Mouse (Mus musculus): ENCODE measurements around the gene Pik3r3. TPM values are rescaled to one million over a fixed set of nuclear protein-coding genes. Genes with fewer than 3 reads are reported as not detected.

Gene Pik3r3
- polyA plus RNA-seq, 1 experiment from 2014 or later: 83.3 TPM

DNA sequence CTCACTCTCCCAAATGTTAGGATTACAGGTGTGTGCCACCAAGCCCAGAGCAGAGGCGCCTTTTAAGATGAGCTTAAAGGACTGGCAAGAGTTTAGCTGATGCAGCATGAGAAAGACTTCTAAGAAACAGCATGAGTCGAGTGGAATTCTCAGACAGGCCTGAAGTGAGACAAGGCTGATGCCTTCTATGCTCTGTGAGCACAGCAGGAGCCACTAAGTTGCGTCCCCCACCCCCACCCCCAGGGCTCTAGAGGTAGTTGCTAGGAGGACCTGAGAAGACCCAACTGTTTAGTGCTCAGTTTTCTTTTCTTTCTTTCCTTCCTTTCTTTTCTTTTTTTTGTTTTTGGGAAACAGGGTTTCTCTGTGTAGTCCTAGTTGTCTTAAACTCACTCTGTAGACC, 39.3 kb upstream of the Pik3r3 start:
- WGBS: 23% methylated on average over 3 of the region's 3 CpGs
- no peaks in the 10 kb centered on the region for H3K9me3 ChIP-seq (ENCODE audit: control insufficient read depth, low read length)
- no peaks in the 10 kb centered on the region for H3K27me3 ChIP-seq (replicated peaks; ENCODE audit: control insufficient read depth, insufficient read depth, low read length)
- no peak overlapping the region for H3K27ac ChIP-seq (ENCODE audit: low read length)
- no peaks in the 10 kb centered on the region for H3K36me3 ChIP-seq (ENCODE audit: control insufficient read depth, insufficient read depth)
- no peak overlapping the region for H3K4me3 ChIP-seq (replicated peaks; ENCODE audit: low read length)
- H3K9ac ChIP-seq (replicated peaks; ENCODE audit: low read depth, low read length): no peak overlapping the region
- ATAC-seq: no peak
- H3K4me2 ChIP-seq (ENCODE audit: low read length): no peak overlapping the region
- H3K4me1 ChIP-seq (replicated peaks; ENCODE audit: control insufficient read depth, insufficient read depth, low read length): peaks cover 3% of the 10 kb centered on the region

DNA sequence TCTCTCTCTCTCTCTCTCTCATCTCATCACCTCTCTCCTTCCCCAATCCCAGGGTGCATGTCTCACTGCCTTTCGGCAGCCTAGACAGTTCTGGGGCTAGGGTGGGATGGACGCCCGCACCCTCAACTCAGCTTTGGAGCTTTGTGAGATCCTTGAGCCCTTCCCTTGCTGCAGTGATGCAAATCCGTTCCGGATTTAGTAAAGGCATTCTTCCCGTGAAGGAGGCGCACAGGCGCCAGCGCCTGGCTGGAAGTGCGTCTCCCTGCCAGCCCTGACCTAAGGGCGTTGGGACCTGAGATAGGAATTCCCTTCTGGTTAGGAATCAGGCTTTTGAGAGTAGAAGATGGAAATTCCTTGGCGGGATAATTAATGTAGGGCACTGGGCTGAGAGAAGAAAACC, 38.7 kb upstream of the Pik3r3 start:
- no peaks in the 10 kb centered on the region for H3K9me3 ChIP-seq (ENCODE audit: control insufficient read depth, low read length)
- no peak overlapping the region for H3K4me3 ChIP-seq (replicated peaks; ENCODE audit: low read length)
- no peaks in the 10 kb centered on the region for H3K27me3 ChIP-seq (replicated peaks; ENCODE audit: control insufficient read depth, insufficient read depth, low read length)
- peak overlapping the region; percentile 25 for H3K4me2 ChIP-seq (ENCODE audit: low read length)
- no peak overlapping the region for H3K27ac ChIP-seq (ENCODE audit: low read length)
- no peaks in the 10 kb centered on the region for H3K4me1 ChIP-seq (replicated peaks; ENCODE audit: control insufficient read depth, insufficient read depth, low read length)
- H3K9ac ChIP-seq (replicated peaks; ENCODE audit: low read depth, low read length): no peak overlapping the region
- no peak for ATAC-seq
- H3K36me3 ChIP-seq (ENCODE audit: control insufficient read depth, insufficient read depth): no peaks in the 10 kb centered on the region
- WGBS: 3% methylated on average over 12 of the region's 12 CpGs

DNA sequence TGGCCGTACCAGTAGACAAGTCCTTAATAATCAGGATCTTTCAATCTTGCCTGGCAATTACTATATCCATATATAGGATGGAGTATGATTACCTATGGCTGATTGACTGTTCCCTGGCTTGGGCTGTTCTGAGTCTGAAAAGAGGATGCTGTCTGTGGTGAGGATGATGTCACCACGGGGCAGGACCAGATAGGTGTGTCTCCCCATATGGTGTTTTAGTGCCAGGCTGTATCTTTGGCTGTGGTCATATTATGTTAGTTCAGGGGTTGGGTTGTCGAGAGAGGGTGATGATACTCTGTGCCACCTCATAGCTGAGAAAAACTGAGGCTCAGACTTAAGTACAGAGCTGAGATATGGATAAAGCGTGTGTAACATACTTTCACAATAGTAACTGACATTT, 36.3 kb upstream of the Pik3r3 start:
- no peak for ATAC-seq
- 90% methylated on average over 4 of the region's 4 CpGs for WGBS
- Histone ChIP-seq H3K4me2 (ENCODE audit: low read length) (no peak overlapping the region), H3K4me3 (replicated peaks; ENCODE audit: low read length) (no peak overlapping the region), H3K9me3 (ENCODE audit: control insufficient read depth, low read length) (no peaks in the 10 kb centered on the region), H3K27ac (ENCODE audit: low read length) (no peak overlapping the region), H3K9ac (replicated peaks; ENCODE audit: low read depth, low read length) (no peak overlapping the region), H3K27me3 (replicated peaks; ENCODE audit: control insufficient read depth, insufficient read depth, low read length) (no peaks in the 10 kb centered on the region), H3K36me3 (ENCODE audit: control insufficient read depth, insufficient read depth) (no peaks in the 10 kb centered on the region), H3K4me1 (replicated peaks; ENCODE audit: control insufficient read depth, insufficient read depth, low read length) (no peaks in the 10 kb centered on the region)

DNA sequence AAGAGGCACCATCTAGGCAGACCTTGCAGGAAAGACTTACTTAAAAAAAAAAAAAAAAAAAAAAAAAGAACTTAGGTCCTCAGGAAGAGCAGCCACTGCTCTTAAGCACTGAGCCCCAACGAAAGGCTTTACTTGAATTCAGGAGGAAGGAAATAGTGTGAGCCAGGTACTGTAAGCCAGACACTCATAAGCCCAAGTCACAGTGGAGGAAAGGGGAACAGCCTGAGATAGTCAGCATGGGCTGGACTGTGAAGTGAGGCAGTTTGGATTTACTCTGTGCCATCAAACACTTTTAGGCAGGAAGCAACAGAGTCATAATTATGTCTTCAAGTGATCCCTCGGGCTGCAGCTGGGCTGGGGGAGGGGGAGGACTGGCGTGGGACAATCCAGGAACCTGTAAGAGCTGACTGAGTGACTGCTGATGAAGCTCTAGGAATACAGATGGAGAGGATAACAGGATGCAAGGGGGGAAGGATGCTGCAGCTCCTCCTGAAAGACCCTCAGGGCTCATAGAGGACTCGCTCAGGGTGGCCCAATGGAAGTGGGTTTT, 29.1 kb upstream of the Pik3r3 start:
- H3K9me3 ChIP-seq (ENCODE audit: control insufficient read depth, low read length): no peaks in the 10 kb centered on the region
- H3K9ac ChIP-seq (replicated peaks; ENCODE audit: low read depth, low read length): no peak overlapping the region
- no peak overlapping the region for H3K4me2 ChIP-seq (ENCODE audit: low read length)
- no peaks in the 10 kb centered on the region for H3K36me3 ChIP-seq (ENCODE audit: control insufficient read depth, insufficient read depth)
- no peak overlapping the region for H3K4me3 ChIP-seq (replicated peaks; ENCODE audit: low read length)
- H3K27me3 ChIP-seq (replicated peaks; ENCODE audit: control insufficient read depth, insufficient read depth, low read length): no peaks in the 10 kb centered on the region
- H3K27ac ChIP-seq (ENCODE audit: low read length): no peak overlapping the region
- ATAC-seq: no peak
- WGBS: 68% methylated on average over 4 of the region's 4 CpGs
- no peaks in the 10 kb centered on the region for H3K4me1 ChIP-seq (replicated peaks; ENCODE audit: control insufficient read depth, insufficient read depth, low read length)

DNA sequence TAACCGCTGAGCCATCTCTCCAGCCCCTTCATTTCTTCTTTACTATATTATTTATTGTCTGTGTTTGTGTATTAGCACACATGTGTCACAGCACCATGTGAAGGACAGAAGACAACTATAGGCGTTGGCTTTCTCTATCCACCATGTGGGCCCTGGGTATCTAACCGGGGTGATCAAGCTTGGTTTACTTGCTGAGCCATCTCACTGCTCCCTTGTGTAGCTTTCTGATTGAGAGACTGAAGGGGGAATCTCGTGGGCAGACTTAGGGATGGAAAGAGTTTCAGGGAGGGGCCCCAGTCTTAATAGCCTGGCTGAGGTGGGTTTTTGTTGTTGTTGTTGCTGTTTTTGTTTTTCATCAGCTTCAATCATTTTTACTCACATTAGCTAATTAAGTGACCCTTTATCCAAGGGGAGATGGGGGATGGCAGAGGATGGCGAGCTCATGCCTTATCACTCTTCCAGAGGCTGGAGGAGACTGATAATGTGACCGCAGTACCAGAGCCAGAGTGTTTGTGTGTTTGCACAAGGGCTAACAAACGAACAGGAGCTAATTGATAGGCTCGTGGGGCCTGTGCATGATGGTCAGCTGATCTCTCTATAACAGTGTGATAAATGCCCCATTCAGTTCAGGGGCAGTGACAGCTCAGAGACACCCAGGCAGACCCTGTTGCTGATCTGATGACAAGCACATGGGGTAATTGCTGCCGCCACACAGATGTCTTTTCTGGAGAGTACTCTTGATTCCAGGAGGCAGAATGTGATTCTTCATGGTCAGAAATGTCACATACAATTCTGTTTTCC, 27.6 kb upstream of the Pik3r3 start:
- H3K9me3 ChIP-seq (ENCODE audit: control insufficient read depth, low read length): no peaks in the 10 kb centered on the region
- WGBS: 64% methylated on average over 9 of the region's 9 CpGs
- no peaks in the 10 kb centered on the region for H3K27me3 ChIP-seq (replicated peaks; ENCODE audit: control insufficient read depth, insufficient read depth, low read length)
- H3K36me3 ChIP-seq (ENCODE audit: control insufficient read depth, insufficient read depth): no peaks in the 10 kb centered on the region
- no peak overlapping the region for H3K27ac ChIP-seq (ENCODE audit: low read length)
- no peaks in the 10 kb centered on the region for H3K4me1 ChIP-seq (replicated peaks; ENCODE audit: control insufficient read depth, insufficient read depth, low read length)
- ATAC-seq: no peak
- no peak overlapping the region for H3K4me2 ChIP-seq (ENCODE audit: low read length)
- H3K4me3 ChIP-seq (replicated peaks; ENCODE audit: low read length): no peak overlapping the region
- H3K9ac ChIP-seq (replicated peaks; ENCODE audit: low read depth, low read length): no peak overlapping the region

DNA sequence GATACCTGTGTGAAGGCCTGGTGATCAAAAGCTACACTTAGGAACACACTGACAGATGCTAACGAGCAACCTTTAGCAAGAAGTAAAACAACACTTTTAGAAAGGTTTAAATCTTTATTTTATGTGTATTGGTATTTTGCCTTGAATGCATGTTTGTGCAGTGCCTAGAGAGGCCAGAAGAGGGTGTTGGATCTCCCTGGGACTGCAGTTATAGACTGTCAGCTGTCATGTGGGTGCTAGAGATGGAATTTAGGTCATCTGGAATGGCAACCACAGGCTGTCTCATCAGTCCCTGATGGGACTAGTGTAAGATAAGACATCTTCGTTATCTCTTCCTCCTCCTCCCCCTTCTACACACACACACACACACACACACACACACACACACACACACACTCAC, 23.0 kb upstream of the Pik3r3 start:
- H3K4me1 ChIP-seq (replicated peaks; ENCODE audit: control insufficient read depth, insufficient read depth, low read length): no peaks in the 10 kb centered on the region
- no peaks in the 10 kb centered on the region for H3K36me3 ChIP-seq (ENCODE audit: control insufficient read depth, insufficient read depth)
- H3K4me3 ChIP-seq (replicated peaks; ENCODE audit: low read length): no peak overlapping the region
- ATAC-seq: no peak
- H3K9ac ChIP-seq (replicated peaks; ENCODE audit: low read depth, low read length): no peak overlapping the region
- H3K27me3 ChIP-seq (replicated peaks; ENCODE audit: control insufficient read depth, insufficient read depth, low read length): no peaks in the 10 kb centered on the region
- no peaks in the 10 kb centered on the region for H3K9me3 ChIP-seq (ENCODE audit: control insufficient read depth, low read length)
- no peak overlapping the region for H3K4me2 ChIP-seq (ENCODE audit: low read length)
- H3K27ac ChIP-seq (ENCODE audit: low read length): no peak overlapping the region
- WGBS: 76% methylated on average over 2 of the region's 2 CpGs

DNA sequence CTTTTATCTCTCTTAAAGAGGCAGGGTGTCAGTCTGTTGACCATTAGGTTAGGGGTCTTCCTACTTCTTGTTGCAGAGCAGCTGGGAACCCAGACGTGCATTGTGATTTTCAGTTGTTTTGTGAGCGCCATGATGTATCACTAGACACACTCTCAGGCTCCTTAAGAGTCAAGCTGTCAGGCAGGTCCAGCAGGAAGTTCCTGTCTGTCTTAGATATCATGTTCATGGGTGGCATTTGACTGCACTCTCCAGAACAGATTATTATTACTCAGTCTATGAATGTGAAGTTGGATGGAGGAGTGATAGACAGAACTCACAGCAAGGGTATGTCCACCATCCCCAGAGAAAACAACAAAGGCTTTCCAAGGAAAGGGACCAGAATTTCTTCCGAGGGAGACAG, 17.0 kb upstream of the Pik3r3 start:
- Histone ChIP-seq H3K9me3 (ENCODE audit: control insufficient read depth, low read length) (no peaks in the 10 kb centered on the region), H3K27me3 (replicated peaks; ENCODE audit: control insufficient read depth, insufficient read depth, low read length) (no peaks in the 10 kb centered on the region), H3K4me2 (ENCODE audit: low read length) (no peak overlapping the region), H3K36me3 (ENCODE audit: control insufficient read depth, insufficient read depth) (no peaks in the 10 kb centered on the region), H3K9ac (replicated peaks; ENCODE audit: low read depth, low read length) (no peak overlapping the region), H3K27ac (ENCODE audit: low read length) (no peak overlapping the region), H3K4me3 (replicated peaks; ENCODE audit: low read length) (no peak overlapping the region), H3K4me1 (replicated peaks; ENCODE audit: control insufficient read depth, insufficient read depth, low read length) (no peaks in the 10 kb centered on the region)
- WGBS: 78% methylated on average over 3 of the region's 3 CpGs
- ATAC-seq: no peak

DNA sequence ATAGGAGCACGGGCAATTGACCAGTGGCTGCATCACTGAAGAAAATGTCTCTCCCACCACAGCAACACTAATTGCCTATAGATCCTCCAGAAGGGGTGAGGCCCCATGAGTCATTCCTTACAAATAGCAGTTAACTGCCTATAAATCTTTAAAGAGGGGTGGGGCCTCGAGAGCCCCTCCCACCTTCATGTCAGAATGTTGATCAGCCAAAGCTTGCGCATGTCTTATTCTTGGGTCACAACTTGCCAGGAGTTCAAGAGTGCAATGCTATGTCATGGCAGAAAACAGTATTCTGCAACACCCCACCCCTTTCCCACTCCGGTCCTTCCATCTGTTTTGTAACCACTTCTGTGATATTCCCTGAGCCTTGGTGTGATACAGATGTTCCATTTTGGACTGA, 14.9 kb upstream of the Pik3r3 start:
- Histone ChIP-seq H3K27me3 (replicated peaks; ENCODE audit: control insufficient read depth, insufficient read depth, low read length) (no peaks in the 10 kb centered on the region), H3K27ac (ENCODE audit: low read length) (no peak overlapping the region), H3K4me2 (ENCODE audit: low read length) (no peak overlapping the region), H3K9ac (replicated peaks; ENCODE audit: low read depth, low read length) (no peak overlapping the region), H3K4me1 (replicated peaks; ENCODE audit: control insufficient read depth, insufficient read depth, low read length) (no peaks in the 10 kb centered on the region), H3K4me3 (replicated peaks; ENCODE audit: low read length) (no peak overlapping the region), H3K9me3 (ENCODE audit: control insufficient read depth, low read length) (no peaks in the 10 kb centered on the region), H3K36me3 (ENCODE audit: control insufficient read depth, insufficient read depth) (no peaks in the 10 kb centered on the region)
- 90% methylated on average over 4 of the region's 4 CpGs for WGBS
- ATAC-seq: no peak

DNA sequence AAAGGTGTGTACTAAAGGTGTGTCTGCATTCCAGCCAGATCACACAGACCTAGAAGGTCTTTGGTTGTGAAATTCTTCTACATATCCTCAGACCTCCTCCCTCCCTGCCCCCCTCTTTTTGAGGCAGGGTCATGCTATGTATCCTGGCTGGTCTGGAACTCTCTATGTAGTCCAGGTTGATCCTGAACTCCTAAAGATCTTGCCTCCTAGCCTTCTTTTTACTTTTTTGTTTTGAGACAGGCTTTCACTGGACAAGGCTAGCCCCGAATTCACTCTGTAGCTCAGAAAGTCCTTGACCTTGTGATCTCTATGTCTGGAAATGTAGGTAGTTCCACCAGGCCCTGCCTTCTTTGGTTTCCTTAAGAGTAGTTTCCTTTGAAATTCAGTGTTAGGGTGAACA, 12.5 kb upstream of the Pik3r3 start:
- no peak overlapping the region for H3K27ac ChIP-seq (ENCODE audit: low read length)
- H3K9me3 ChIP-seq (ENCODE audit: control insufficient read depth, low read length): no peaks in the 10 kb centered on the region
- H3K4me2 ChIP-seq (ENCODE audit: low read length): no peak overlapping the region
- no peak overlapping the region for H3K9ac ChIP-seq (replicated peaks; ENCODE audit: low read depth, low read length)
- H3K4me1 ChIP-seq (replicated peaks; ENCODE audit: control insufficient read depth, insufficient read depth, low read length): no peaks in the 10 kb centered on the region
- no peak overlapping the region for H3K4me3 ChIP-seq (replicated peaks; ENCODE audit: low read length)
- no peak for ATAC-seq
- H3K27me3 ChIP-seq (replicated peaks; ENCODE audit: control insufficient read depth, insufficient read depth, low read length): no peaks in the 10 kb centered on the region
- no peaks in the 10 kb centered on the region for H3K36me3 ChIP-seq (ENCODE audit: control insufficient read depth, insufficient read depth)
- 78% methylated on average over 1 of the region's 1 CpGs for WGBS

All from forebrain, embryonic 16.5 days (tissue).